Mouse (Mus musculus): ENCODE measurements around the gene Gm13693. TPM values are rescaled to one million over a fixed set of nuclear protein-coding genes. Genes with fewer than 3 reads are reported as not detected.

The Gm13693 gene
- total RNA-seq (2023) = 3.6 TPM

DNA sequence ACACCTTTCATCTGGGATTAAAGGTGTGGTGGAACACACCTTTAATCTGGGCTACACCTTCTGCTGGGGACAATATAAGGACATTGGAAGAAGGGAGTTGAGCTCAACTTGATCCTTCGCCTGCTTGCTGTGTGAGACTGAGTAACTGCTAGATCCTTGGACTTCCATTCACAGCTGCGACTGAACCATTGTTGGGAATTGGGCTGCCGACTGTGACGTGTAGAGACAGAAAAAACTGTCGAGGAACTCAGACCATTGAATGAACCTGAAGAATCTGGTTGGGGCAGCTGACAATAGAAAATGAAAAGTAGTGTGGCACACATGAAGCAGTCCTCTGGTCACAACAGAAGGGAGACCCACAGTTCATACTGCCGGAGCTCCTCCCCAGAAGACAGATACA lies at the start of gene Gm13693:
Gm13693 (plus strand) TSS at position 301 of the 400 bp plus-strand sequence.

DNA sequence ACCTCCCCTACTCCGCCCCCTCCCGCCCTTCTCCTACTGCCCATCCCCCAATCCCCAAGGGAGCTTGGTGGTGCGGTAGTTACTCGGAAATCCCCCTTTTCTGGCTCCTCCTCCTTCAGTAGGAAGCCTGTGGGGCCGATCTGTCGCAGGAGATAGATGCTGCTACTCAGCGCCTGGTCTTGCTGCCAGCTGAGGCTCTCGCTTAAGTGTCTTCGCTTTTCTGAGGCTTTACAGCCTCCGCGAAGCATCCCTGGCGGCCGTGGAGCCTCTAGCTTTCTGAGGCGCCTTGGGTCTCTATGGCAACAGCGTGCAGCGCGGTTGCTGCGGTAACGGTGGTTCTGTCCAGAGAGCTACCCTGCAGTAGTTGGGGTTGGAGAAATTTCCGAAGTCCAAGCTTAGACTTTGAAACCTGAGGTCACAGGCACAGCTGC lies 20.4 kb upstream of the Gm13693 start, which contains the start of gene Zswim2:
Zswim2 (minus strand) TSS at position 298 of the 431 bp plus-strand sequence.

DNA sequence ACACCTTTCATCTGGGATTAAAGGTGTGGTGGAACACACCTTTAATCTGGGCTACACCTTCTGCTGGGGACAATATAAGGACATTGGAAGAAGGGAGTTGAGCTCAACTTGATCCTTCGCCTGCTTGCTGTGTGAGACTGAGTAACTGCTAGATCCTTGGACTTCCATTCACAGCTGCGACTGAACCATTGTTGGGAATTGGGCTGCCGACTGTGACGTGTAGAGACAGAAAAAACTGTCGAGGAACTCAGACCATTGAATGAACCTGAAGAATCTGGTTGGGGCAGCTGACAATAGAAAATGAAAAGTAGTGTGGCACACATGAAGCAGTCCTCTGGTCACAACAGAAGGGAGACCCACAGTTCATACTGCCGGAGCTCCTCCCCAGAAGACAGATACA lies 5.9 kb upstream of the Gm13693 start, which contains the start of gene Gm13698:
Gm13698 (plus strand) TSS at position 301 of the 400 bp plus-strand sequence.

DNA sequence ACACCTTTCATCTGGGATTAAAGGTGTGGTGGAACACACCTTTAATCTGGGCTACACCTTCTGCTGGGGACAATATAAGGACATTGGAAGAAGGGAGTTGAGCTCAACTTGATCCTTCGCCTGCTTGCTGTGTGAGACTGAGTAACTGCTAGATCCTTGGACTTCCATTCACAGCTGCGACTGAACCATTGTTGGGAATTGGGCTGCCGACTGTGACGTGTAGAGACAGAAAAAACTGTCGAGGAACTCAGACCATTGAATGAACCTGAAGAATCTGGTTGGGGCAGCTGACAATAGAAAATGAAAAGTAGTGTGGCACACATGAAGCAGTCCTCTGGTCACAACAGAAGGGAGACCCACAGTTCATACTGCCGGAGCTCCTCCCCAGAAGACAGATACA lies 5.7 kb downstream of the Gm13693 start, which contains the start of gene Gm13695:
Gm13695 (plus strand) TSS at position 301 of the 400 bp plus-strand sequence.

DNA sequence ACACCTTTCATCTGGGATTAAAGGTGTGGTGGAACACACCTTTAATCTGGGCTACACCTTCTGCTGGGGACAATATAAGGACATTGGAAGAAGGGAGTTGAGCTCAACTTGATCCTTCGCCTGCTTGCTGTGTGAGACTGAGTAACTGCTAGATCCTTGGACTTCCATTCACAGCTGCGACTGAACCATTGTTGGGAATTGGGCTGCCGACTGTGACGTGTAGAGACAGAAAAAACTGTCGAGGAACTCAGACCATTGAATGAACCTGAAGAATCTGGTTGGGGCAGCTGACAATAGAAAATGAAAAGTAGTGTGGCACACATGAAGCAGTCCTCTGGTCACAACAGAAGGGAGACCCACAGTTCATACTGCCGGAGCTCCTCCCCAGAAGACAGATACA lies 11.5 kb downstream of the Gm13693 start, which contains the start of gene Gm13696:
Gm13696 (plus strand) TSS at position 301 of the 400 bp plus-strand sequence.

DNA sequence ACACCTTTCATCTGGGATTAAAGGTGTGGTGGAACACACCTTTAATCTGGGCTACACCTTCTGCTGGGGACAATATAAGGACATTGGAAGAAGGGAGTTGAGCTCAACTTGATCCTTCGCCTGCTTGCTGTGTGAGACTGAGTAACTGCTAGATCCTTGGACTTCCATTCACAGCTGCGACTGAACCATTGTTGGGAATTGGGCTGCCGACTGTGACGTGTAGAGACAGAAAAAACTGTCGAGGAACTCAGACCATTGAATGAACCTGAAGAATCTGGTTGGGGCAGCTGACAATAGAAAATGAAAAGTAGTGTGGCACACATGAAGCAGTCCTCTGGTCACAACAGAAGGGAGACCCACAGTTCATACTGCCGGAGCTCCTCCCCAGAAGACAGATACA lies 17.3 kb downstream of the Gm13693 start, which contains the start of gene Gm13694:
Gm13694 (plus strand) TSS at position 301 of the 400 bp plus-strand sequence.

DNA sequence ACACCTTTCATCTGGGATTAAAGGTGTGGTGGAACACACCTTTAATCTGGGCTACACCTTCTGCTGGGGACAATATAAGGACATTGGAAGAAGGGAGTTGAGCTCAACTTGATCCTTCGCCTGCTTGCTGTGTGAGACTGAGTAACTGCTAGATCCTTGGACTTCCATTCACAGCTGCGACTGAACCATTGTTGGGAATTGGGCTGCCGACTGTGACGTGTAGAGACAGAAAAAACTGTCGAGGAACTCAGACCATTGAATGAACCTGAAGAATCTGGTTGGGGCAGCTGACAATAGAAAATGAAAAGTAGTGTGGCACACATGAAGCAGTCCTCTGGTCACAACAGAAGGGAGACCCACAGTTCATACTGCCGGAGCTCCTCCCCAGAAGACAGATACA lies 23.1 kb downstream of the Gm13693 start, which contains the start of gene Gm13697:
Gm13697 (plus strand) TSS at position 301 of the 400 bp plus-strand sequence.

DNA sequence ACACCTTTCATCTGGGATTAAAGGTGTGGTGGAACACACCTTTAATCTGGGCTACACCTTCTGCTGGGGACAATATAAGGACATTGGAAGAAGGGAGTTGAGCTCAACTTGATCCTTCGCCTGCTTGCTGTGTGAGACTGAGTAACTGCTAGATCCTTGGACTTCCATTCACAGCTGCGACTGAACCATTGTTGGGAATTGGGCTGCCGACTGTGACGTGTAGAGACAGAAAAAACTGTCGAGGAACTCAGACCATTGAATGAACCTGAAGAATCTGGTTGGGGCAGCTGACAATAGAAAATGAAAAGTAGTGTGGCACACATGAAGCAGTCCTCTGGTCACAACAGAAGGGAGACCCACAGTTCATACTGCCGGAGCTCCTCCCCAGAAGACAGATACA lies 28.9 kb downstream of the Gm13693 start, which contains the start of gene Gm13691:
Gm13691 (plus strand) TSS at position 301 of the 400 bp plus-strand sequence.

Other genes starting within 250 kb of the Gm13693 start
- gene Itgav, start 237.1 kb upstream of the Gm13693 start, total RNA-seq (2023) = 35.8 TPM
- 1.6 TPM for gene Fam171b, start 148.9 kb upstream of the Gm13693 start, total RNA-seq (2023)
- not detected for gene Zswim2, start 20.3 kb upstream of the Gm13693 start, total RNA-seq (2023)
- 3.6 TPM for gene Gm13698, start 5.8 kb upstream of the Gm13693 start, total RNA-seq (2023)
- not detected for gene Gm13695, start 5.8 kb downstream of the Gm13693 start, total RNA-seq (2023)
- gene Gm13696, start 11.6 kb downstream of the Gm13693 start, total RNA-seq (2023) = 3.6 TPM
- 3.6 TPM for gene Gm13694, start 17.4 kb downstream of the Gm13693 start, total RNA-seq (2023)
- 3.6 TPM for gene Gm13697, start 23.2 kb downstream of the Gm13693 start, total RNA-seq (2023)
- gene Gm13691, start 29.1 kb downstream of the Gm13693 start, total RNA-seq (2023) = 3.6 TPM